Mouse (Mus musculus): ENCODE measurements around the gene Cep19.

- no peak for TF ChIP-seq USF1 (IDR thresholded peaks at IDR 0.05; ENCODE audit: low read depth, low read length)
- no peak for TF ChIP-seq CTCF (conservative IDR thresholded peaks at IDR 0.05 in 1 of 2, IDR thresholded peaks at IDR 0.05 in 1 of 2; ENCODE audit: low read depth in 2 of 2, low read length in 2 of 2)
- no peak for TF ChIP-seq JUN (IDR thresholded peaks at IDR 0.05; ENCODE audit: insufficient read depth, low read depth, low read length)
Measured at GRCm38 (mm10) chr16:32078991-32079511, 20.5 kb upstream of the Cep19 start, which contains the start of gene Pak2.

Data from CH12.LX (cell line).